Mouse (Mus musculus) retina, postnatal 7 days (tissue): ENCODE measurements around the gene Mpp4.

Experiments used
- DNase-seq: peaks from one replicate; pipeline ENCODE4 v3.0.0-alpha.2; 2012; ENCODE audit warnings: low read depth, low spot score

Gene Mpp4

DNA sequence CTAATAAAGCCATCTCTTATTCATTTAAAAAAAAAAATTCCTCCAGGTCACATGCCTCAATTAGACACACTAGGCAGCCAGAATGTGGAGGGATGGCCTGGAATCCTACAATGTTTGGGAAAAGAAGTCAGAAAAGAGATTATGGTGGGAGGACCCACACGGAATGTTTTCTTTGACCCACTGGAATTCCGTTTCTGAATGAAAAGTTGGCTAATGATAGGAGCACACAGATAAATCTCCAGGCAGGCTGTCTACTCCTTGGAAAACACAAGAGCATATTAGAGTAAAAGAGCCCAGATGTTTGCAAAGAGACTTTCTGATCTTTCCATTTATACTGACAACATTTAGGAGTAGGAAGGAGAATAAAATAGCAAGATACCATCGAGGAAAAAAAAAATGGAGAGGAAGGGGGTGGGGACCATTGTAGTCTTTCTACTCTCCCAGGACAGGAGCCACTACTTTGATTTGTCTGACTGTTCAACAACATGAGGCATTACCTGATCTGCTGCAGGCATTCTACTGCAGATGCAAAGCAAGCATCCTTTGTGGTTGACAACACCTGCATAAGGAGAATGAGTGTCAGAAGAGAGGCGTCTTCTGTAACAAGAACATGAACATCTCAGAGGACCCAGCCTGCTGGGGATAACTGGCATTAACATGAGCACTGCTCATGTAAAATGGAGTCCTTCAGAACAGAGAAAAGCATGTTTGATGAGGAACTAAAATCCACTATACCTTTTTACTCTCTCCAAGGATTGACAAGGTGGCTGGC lies 4.7 kb upstream of the Mpp4 start:
- DNase-seq = no peak

DNA sequence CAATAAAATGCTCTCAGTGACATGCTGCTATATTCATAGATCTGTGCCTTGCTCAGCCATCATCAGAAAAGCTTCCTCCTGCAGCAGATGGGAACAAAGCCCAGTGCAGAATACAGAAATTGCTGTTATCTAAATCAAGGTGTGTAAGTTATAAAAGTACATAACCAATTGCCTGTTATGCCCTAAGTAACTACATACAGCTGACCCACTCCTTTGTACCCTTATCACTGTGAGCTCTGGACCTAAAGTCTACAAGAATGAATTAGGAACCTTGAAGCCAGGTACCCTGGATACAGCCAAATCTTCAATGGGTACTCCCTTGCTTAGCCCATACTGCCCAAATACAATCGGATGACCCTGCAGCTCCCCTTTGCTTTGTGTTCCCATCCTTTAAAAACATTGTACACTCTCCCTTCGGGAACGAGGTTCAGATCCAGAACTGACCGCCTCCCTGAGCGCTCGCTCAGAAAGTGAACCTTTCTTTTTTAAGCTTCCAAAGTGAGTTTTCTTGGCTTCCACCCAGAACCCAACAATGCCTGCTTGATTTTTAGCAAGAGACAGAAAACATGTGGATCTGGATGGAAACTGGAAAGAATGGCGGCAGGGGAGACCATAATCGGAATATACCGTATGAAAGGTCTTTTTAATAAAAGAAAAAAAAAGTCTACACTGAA lies 3.2 kb upstream of the Mpp4 start:
- DNase-seq = no peak

DNA sequence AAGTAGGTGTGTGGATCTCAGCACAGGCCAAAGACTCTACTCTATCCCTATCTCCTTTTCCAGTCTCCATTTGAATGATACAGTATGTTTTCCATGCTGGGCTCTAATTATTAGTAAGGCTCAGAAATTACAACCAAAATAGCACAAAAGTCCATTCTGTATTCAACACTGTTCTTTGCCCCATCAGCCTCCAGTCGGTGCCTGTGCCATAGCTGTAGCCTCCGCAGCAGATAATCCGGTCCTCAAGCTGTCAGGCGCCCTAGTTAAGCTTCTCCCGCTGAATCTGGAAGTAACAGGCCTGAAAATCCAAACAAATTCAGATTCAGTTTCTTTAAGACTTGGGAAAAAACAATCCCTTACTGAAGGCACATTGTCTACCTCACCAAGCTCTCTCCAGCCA lies 729 bp upstream of the Mpp4 start:
- DNase-seq = peak; percentile 45

DNA sequence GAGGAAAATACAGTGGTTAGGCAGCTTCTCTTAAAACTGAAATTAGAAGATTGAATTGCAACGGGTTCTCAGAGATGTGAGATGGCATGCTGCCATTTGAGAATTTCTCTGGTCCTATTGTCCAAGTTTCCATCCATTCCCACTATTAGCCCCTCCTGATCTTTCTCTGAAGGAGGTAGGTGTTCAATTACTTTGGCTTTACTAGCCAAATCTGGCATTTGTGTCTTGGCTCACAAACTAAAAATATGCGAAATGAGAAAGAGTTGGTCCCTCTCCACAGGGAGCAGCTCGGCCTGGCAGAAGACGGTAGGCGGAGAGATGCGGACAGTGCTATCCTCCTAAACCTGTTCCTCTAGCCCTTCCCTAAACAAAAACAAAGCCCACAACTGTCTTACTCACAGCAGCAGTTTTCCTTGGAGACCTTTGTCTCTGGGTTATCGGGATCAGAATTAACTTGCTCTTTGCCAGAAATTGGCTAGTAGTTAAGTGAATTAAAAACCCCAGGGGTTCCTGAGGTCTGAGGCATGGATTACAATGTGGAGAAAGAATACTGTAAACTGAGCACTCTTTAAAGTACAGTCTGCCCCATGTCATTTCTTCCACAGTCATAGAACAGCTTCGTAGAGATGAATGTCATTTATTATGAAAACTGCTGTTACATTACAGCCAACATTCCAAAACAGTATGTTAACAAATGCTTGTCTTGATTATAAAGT lies 722 bp downstream of the Mpp4 start:
- DNase-seq = no peak

DNA sequence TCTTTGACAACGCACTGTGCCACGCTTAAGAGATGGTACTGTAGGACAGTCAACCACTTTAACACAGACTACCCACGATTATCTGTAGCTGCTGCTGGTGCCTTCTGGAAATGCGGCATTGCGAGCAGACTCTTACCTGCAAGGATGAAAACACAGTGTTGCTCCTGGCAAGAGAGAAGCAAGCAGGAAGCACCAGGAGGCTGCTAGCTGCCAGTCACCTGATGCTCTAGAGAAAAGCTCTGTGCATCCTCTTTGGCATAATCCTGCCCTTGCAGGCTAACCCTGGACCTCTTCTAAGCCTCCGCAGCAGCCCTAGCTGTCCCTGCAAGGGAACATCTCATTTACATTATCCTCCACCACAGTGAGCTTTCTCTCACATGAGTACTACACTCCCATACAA lies 1.8 kb downstream of the Mpp4 start:
- DNase-seq = peak; percentile 27

DNA sequence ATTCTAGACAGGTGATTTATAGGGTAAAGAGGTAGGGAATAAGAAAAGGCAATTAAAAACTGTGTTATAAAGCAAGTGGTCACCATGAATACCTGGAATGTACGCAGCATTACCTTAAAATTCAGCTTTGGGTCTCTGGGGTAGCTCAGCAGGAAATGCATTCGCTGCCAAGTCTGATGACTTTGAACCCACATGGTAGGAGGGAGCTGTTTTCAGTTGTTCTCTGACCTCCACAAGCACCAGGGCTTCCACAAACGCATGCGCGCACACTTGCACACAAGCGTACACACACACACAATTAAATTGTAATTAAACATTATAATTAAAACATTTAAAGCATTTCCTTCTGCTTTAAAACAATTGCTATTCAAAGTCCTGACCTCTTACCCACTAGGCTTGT lies 2.3 kb downstream of the Mpp4 start:
- no peak for DNase-seq

DNA sequence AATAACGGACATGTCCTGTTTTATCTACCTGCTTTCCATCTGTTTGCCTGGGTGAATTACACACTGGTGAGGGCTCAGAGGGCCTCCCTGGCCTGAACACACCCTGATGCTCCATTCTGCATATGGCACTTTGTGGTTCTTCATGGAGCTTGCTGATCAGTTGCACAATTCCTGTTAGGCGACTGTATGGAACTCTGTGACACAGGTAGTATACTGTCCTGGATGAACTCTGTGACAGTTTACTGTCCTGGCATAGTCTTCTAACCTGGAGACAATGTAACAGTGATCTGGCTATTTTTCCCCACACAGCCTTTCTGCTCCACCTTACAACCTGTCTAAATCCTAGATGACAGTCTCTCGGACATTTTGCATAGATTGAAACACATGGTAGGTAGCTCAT lies 4.1 kb downstream of the Mpp4 start:
- no peak for DNase-seq

DNA sequence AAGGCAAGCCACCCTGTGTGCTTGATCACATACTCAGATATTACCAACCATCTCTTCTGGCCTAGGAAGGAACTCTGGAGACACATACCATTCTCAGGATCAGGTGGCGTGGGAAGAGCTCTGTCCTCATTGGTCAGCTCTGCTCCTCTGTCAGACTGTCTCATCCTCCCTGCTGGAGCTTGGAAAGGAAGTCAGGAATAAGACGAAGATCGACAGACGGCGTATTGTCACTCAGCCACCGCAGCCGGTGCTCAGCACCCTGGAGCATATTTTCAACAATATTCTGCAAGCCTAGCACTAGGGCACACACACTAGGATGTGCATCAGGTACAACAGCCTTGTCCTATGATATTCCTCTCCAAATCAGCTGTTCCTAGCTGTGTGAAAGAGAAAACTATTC lies 4.7 kb downstream of the Mpp4 start:
- no peak for DNase-seq

DNA sequence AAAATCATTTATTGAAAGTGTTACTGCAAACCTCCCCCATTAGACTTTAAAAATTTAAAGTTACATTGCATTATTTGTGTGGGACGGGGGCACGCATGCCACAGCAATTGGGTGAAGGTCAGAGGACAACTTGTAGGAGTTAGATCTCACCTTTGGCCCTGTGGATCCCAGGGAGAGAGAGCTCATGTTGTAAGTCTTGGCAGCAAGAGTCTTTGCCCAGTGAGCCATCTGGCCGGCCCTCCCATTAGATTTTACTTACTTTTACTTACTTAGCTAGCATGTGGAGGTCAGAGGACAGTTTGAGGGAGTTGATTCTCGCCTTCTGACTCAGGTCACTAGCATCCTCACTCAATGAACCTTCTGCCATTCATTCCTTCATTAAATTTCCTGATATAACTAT lies 5.3 kb downstream of the Mpp4 start:
- DNase-seq = no peak

DNA sequence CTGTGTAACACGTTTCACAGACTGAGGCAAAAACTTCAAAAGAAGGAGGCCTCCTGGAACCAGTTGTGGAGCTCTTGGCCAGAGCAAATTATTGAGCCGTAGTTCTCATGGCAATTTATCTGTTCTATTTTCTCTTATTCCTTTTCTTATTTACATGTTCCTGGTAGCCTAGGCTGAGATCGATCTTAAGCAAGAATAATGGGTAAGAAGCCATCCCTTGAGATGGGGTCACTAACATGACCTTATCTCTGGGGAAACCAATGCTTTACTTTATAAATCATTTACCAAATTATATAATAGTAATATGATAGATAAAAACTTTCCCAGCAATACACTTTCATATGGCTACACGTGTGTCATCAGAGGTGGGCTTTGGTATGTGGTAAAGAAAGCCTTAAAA lies 10.8 kb downstream of the Mpp4 start:
- no peak for DNase-seq

DNA sequence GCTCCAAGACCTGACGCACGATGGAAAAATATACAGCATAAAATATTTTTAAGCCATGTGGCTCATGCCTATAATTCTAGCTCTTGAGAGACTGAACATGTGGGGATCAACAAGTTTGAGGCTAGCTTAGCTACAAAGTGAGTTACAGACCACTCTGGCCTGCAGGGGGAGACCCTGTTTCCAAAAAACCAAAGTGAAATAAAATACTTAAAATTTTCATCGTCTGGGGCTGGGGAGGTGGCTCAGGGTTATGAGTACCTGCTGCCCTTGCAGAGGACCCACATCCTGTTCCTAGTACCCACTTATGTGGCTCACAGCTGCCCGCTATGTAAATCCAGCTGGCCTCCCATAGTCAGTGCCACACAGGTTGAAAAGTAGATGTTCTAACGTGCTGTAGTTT lies 12.6 kb downstream of the Mpp4 start:
- no peak for DNase-seq

DNA sequence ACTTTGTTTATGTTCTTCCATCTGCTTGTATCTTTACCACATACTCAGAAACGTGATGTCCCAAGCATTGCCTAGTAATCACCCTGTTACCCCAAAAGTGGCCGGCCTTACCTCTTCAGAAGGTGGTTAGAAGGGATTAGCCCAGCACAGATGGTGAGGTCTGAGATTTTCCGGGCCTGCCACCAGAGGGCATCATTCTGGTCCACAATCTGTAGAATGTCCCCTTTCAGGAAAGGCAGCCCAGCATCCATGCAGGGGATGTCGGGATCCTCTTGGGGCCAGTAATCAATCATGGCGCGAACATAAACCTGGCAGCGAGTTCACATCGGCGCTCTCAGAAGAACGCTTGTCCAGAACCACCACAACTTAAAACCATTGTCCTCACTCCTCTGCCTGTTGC lies 18.6 kb downstream of the Mpp4 start:
- peak; percentile 32 for DNase-seq

DNA sequence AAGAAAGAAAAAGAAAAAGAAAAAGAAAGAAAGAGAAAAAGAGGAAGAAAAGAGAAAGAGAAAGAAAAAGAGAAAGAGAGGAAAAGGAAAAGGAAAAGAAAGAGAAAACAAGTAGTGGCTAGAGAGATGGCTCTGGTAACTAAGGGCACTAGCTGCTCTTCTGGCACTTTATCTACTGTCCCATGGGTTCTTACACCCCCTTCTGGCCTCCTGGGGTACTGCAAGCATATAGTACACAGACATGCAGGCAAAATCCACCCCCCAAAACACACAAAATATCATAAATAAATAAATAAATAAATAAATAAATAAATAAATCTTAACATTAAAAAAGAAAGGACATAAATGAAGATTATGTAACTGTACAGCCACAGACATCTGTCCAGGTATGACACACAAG lies 20.4 kb downstream of the Mpp4 start:
- peak; percentile 59 for DNase-seq

DNA sequence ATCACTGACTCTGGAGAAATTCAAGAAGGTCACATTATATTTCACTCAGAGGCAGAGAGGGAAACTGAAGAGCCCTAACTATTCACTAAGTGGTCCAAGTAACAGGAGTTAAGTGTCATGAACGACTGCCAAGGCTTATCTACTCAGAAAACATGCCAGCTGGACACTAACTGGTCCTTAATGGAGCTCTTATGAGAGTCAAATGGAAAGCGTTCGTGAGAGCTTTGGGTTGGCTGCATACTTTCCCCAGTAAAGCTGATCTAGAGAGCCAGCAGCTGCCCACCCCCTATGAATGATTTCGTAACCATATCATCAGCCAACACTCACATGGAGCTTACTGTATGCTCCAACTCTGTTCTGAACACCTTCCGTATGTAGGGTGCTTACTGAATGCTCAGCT lies 28.8 kb downstream of the Mpp4 start:
- no peak for DNase-seq

DNA sequence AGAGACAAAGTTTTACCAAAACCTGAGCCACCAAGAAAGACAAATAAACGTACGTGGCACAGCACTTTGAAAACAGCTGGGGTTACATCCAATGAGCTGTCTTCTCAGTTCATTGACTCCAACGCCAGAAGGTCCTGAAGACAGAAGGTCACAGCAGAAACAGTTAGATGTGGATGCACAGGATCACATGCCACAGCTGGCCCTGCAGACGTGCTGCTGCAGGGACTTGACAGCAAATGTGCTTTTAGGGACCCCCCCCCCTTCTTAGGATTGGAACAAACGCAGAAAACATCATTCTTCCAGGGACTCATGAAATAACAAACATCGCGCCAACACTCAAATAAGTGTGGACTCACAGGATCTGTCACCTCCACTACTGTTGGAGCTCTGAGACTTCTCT lies 34.3 kb downstream of the Mpp4 start:
- no peak for DNase-seq

DNA sequence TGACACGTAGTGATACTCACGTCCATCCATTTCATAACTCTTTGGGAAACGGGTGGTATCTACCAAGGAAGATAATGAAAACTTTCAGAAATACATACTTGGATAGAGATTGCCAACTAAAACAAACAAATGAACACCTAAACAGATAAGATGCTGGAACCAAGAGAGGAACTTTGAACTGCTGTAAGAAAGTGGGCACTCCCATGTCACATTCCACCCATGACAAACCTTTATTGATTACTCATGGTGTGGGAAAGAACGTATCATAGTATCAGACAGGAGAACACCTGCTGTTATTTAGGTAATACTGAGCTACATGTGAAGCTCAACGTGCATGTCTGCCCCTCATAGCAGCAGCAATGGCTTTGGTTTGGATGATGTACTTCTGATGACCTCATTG lies 37.6 kb downstream of the Mpp4 start:
- no peak for DNase-seq

DNA sequence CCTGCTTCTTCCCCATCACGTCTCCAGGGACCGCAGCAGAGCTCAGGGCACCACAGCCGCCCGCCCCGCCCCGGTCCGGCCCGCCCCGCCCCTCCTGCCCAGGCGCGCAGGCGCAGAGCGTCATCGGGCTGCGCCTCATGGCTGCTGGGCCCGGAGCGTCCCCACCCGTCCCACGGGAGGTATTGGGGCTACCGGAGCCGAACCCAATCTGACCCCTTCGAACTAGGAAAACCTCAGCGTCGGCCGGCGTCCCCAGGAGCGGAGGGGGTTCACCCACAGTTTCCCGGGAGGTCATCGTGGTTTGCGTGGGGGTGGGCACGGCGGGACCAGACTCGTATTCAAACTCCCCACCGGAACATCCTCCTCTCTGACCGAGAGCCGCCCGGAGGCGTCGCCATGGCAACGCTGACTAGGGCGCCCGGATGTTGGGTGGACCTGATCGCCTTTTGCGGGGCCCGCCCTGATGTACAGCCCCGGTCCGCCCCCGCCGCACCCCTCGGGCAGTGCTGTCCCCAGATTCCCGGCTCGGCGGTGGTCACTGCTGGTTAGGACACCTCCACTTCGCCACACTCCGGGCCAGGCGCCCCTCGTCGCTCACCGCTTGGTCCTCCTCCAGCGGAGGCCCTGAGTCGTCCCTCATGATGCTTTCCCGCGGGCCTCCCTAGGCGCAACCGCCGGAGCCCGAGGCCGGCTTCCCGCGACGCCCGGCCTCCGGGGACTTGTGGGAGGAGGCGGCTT lies 43.3 kb downstream of the Mpp4 start, which contains the start of gene Tmem237:
Tmem237 (minus strand) TSS at position 689 of the 738 bp plus-strand sequence.
- peak; percentile 85 for DNase-seq

DNA sequence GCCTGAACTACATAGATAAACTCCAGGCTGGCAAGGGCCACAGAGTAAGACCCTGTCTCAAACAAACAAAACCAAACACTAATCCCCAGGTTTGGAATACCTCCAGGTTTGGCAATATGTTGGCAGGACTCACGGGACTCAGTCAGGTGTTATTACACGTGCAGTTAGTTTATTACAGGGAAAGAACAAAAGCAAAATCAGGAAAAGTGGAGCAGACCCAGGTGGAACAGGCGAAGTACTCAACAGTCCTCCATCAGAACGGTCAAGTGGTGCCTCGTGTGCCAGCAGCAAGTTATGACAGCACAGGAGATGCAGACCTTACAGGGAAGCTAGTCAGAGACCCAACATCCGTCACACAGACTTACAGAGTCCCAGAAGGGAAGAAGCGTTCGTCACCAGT lies 52.7 kb downstream of the Mpp4 start:
- no peak for DNase-seq

DNA sequence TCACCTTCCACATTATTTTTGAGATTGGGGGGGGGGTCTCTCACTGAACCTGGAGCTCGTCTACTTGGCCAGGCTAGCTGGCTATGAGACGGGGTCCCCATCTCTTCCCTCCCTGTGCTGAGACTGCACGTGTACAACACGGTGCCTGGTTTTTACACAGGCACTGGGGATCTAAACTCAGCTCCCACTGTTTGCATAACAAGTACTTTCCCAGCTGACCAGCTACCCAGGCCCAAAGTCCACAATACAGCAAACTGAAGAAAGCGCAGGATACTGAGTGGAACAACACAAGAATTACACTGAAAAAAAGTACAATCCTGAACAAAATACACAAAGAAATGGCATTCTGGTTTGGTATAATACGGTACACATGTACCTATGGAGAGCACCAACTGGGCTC lies 61.1 kb downstream of the Mpp4 start:
- no peak for DNase-seq

DNA sequence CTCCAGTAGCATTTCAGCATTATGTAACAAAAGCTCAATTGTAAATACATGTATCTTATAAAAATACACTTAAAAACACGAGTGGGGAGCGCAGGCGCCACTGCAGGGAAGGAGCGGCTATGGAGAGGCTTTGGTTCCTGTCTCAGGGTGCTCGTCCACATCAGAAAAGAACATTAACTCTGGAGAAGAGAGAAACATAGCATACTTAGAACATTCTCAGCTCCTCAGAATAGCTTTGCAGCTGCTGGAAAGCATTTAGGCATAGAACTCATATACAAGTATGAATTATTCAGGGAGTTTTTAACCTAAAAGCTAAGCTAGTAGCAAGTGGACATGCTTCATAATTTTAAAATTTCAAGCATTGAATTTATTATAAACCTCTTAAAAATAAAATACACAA lies 62.2 kb downstream of the Mpp4 start:
- no peak for DNase-seq

DNA sequence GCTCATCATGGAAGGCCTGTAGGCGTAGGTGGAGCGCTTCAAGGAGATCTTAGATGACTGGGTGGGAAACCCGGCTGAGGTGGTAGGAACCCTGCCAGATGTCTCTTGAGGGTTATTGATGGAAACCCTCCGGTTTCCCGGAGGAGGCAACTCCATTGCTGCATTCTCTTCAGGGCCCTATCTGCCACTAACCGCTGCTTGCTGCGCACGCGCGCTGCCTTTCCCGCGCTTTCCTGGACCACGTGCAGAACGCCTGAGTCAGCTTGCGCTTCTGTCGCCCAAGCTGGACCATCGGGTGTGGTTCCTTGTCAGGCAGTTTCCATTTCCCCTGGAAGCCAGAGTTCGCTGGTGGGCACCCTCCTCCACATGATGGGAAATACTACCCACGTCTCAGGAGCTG lies 68.5 kb downstream of the Mpp4 start, which contains the start of gene C2cd6:
C2cd6 (minus strand) TSS at position 196 of the 400 bp plus-strand sequence.
- DNase-seq = no peak
